Mouse (Mus musculus): ENCODE results near the gene Stox2. TPM values are rescaled to one million over a fixed set of nuclear protein-coding genes. Genes with fewer than 3 reads are reported as not detected.

Gene Stox2
- total RNA-seq, 2 experiments from 2014 or later, result 12.6 to 13.4 TPM

DNA sequence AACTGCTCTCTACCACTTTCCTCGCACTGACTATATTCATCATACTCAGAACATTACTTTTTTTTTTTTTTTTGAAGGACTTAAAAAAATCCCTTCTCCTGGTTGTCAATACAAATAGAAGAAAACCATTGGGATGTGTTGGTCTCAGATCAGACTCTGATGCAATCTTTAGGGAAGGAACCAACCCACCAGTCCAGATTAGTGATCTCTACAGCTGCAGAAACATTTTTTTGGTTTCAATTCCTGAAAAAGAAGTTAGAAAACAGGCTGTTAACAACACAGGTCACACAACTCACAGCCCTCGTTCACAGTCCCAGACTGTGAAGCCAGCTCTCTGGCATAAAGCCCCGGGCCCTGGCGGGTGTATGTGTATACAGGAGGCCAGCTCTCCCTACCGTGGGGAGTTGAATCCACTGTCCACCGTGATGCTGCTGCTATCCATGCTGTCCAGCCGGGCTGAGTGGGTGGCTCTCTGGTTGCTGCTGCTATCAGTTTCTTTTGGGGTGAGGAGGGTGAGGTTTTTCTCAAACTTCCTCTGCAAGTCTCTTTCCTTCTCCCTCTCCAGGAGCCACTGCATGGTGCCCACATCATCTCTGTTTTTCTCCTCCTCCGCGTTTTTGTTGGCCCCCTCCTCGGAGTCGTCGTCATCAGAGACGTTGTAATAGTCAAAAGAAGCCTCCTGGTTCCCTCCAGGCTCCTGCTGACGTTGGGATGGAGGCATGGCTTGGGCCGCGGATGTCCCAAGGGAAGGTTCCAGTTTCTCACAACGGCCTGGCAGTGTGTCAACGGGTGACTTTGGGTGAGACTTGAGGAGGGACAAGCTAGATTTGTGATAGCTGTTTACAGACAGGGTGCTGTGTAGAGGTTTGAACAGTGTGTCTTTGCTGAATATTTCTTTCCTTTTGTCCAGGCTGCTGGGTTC lies 254.5 kb downstream of the Stox2 start:
- peak in 1 of 2 experiments; percentile 27 for DNase-seq (ENCODE audit: low spot score in 2 of 2)

DNA sequence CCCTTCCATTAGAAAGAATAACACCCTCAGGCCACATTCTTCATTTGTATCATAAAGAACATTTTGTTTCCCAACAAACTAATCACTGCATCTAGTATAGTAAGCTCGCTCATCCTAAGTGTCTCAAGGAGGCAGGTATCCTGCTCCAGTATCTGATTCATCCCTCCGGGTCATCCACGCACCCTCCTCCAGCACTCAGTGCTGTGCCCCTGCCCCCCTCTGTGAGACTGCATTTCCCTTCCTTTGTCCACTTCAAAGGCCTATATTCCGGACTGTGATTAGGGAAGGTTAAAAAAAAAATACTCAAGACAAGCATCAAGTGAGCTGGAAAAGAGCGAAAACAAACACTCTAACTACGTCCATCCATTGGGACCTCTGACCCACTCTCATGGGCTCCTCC lies 260.8 kb downstream of the Stox2 start:
- DNase-seq (ENCODE audit: low spot score in 2 of 2), result no peak

DNA sequence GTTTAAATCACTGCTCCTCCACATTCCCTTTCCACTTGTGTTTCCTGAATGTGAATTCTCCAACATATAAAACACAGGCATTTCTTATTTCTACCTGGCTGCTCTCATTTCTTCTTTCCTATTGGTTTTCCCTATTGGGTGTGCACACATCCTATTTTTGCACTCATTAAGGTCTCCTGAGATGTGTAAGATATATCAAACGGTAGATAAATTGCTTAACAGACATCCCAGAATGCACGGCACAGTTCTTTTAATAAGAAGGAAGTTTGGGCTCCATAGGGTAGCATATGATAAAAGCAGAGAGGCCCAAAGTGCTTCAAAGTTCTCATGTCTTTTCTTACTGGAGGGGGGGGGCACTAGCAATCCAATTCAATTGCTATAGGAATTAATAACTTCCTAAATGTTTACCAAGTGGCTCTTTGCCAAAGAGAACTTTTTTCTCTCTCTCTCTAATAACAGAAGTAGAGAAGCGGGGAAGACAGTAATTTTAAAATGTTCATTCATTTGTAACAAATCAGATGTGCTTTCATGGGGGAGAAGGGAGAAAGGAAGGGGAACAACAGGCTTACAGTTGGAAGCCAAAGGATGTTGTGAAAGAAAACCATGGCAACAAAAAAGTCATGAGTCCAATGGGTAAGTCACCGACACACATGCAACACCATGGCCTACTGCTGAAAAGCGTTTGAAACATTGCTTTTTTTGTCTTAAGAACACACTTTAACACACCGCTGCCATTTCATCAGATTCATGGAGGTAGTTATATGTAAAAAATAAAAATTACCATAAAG lies 263.2 kb downstream of the Stox2 start:
- DNase-seq (ENCODE audit: low spot score in 2 of 2), result no peak

DNA sequence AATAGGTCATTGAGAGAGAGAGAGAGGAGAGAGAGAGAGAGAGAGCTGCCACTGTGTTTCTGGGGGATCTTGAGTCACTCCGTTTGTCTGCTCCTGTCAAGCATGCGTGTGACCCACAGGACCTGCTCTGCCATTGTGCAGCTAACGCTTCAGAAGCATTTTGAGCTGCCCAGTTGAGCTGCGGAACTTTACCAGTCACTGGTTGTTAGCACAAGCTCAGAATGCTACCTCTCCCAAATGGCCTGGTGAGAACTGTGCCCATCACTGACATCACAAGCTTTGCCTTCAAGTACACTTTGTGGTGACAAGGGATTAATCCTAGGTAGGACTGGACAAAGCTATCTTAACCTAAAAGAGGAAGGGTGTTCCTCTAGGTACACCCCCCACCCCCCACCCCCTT lies 263.9 kb downstream of the Stox2 start:
- no peak for DNase-seq (ENCODE audit: low spot score in 2 of 2)

DNA sequence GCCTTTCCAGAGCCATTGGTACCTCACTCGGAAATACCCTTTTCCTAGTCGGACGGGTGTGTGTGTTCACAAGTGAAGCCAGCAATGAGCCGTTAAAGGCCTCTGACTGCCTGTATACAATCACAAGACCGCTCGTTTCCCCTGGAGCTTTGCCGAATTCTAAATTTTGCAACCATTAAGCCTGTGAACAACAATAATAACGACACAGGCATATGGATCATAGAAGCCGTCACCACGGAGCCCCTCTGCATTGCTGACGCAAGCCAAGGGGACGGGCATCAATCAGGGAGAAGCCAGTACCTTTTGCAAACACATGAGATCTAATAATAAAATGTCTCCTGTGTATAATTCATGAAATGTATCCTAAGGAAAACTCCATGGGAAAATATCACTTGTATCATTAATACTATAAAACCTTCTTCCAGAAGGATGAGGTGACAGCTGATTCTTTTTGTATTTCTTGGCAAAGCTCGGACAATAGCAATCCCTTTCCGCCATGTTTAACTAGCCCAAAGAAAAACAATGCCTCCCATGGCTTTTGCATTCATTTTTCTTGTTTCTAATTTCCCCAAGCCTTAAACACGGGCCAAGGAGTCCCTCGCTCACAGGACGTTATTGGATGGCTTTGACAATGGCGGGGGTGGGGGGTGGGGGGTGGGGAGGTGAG lies 265.0 kb downstream of the Stox2 start:
- no peak for DNase-seq (ENCODE audit: low spot score in 2 of 2)

DNA sequence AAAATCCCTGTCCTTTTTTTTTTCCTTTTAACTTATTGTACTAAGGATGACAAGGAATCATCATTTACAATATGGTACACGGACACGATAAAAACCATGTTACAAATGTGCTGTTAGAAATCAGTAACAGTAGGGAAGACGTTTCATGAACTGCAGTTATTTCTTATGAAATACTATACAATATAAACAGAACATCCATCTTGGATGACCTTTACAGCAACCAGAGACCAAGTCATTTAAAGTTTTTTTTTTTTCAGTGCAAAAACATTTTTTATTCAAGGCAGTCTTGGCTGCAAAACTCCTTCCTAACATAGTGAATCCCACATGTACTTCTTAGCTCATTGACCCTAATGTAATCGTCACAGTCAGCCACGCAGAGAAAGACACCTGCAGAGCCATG lies 266.0 kb downstream of the Stox2 start:
- DNase-seq (ENCODE audit: low spot score in 2 of 2), result no peak

DNA sequence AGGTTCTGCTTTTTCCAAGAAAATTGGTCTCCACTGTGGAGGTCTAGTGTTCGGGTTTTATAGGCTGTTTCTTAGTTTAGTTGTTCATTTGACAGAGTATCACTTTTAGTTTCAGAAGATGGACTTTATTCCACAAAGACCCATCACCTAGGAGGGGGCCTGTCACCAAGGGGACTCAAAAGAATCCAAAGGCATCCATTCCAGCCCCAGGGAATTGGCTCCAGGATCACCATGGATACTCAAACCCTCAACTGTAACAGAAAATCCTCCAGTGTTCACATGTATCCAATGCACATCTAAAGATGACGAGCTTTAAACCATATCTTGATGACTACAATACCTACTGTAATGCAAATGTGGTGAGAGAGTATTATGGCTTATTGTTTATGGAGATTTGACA lies 267.4 kb downstream of the Stox2 start:
- no peak for DNase-seq (ENCODE audit: low spot score in 2 of 2)

DNA sequence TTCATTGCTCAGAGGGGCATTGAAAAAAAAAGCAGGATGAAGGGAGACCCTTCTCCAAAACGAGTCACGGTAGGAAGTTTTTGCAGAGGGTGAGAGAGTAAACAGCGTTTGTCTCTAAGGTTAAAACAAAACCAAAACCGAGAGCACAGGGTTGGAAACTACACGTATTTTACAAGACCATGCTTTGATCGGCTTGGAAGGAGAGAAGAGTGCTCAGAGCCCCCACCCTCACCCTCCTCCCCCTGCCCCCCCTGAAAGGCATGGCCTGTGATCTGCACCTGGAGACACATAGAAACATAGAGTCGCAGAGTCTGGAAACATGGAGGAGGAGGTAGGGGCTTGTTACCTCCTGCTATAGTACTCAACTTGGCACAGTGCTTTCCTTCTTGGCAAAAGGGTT lies 272.3 kb downstream of the Stox2 start:
- DNase-seq (ENCODE audit: low spot score in 2 of 2), result no peak

DNA sequence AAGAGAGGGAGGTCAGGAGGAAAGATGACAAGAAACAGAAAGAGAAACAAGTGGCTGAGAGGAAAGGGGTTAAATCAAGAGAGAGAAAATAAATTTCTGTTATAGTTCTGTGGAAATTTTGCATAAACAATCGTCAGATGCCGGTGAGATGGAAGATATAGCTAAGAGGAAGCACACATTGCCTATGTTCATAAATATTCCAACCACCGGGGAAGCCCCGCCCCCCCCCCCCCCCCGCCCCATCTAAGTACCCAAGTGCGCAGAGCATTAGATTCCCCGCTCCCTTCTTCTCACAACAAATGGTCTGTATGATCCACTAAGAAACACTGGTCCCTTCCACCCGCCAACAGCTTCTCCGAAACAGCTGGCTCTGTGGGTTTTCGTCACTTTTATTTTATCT lies 273.3 kb downstream of the Stox2 start:
- DNase-seq (ENCODE audit: low spot score in 2 of 2), result no peak

DNA sequence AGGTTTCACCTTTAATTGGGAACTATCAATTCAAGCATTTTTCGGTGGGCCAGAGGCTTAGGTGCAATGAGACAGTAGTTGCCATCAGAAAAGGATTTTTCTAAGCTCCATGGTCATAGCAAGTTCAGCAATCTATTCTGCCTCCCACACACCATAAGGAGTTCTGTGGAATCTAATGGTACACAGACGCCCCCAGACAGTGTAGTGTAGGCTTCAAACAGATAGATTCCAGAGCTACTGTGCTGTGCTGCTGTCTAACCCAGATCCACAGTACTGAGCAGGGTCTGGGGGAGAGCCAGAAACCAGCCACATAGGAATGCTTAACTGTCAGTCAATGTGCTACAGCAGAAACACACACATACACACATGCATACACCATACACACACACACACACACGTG lies 285.5 kb downstream of the Stox2 start:
- DNase-seq (ENCODE audit: low spot score in 2 of 2), result no peak

DNA sequence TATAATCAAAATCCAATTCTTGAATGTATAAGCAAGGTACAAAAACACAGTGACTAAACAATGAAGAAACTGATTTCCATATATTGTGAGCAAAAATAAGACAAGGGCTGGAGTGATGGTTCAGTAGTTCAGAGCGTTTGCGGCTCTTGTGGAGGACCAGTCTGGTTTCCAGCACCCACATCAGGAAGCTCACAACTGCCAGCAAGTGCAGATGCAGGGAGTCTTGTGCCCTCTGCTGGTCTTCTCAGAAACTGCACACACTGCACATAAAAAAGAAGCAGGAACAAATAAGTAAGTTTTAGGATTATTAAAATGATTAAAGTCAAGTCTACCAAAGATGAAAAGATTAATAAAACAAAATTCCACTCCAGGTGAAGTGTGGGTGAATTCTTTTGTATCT lies 291.6 kb downstream of the Stox2 start:
- no peak for DNase-seq (ENCODE audit: low spot score in 2 of 2)

DNA sequence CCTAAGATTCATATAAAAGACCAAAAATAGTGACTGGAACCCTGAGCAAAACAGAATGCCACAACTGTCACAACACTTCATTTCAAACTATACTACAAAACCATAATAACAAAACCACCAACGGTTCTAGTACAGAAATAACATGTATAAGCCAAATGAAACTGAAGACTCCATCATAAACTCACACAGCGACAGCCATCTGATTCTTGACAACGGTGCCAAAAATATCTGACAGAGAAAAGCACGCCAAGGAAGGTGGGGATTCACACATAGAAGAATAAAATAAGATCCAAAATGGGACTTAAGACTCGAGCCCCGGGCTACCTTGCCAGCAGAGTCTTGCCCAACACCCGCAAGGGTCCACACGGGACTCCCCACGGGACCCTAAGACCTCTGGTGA lies 300.9 kb downstream of the Stox2 start:
- DNase-seq (ENCODE audit: low spot score in 2 of 2), result no peak

DNA sequence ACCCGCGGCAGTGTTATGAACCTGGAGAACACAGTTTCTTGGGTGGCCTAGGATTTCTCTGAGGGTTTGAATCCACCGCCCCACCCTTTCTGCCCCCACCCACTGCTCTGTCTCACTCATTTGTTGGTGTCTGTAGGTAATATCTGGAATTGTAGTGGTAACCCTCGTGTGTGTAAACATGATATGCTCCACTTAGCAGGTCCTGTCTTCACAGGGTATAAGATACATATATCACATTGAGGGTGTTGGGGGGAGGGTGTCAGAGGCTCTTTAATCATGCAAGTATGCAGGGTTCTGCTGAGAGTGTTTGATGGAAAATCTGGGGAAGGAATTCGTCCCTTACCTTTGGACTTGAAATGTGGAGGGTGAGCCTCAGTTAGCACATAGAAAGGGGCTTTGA lies 310.1 kb downstream of the Stox2 start:
- no peak for DNase-seq (ENCODE audit: low spot score in 2 of 2)

DNA sequence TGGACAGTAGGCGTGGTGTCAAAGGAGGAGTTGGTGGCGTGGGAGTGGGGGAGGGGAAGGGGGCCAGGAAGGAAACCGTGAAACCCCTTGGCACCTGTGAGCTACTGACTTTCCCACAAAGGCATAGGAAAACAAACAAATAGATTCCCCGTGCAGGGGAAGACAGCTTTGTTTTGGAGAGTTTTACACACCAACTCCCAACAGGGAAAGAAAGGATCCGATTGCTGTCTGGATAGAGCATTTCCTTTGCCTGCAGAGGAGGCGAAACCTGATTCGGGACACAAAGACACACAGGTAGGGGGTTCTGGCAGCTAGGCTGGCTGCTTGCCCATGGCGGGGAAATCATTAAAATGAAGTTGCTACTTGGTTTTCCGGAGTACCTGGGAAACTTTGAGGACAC lies 310.6 kb downstream of the Stox2 start:
- DNase-seq (ENCODE audit: low spot score in 2 of 2), result no peak

DNA sequence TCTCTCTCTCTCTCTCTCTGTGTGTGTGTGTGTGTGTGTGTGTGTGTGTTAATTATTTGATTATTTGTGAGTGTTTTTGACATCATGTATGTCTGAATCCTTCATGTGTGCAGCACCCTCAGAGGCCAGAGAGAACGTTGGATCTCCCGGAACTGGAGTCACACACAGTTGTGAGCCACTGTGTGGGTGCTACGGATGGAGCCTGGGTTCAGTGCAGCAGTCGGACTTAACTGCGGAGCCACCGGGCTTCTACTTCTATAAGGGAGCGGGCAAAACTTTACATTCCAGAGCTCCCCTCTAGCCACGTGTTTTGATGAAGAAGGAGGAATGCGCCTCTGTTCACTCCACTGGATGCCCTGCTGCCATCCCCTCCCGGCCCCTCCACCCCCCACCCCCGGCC lies 311.4 kb downstream of the Stox2 start:
- DNase-seq (ENCODE audit: low spot score in 2 of 2), result no peak

DNA sequence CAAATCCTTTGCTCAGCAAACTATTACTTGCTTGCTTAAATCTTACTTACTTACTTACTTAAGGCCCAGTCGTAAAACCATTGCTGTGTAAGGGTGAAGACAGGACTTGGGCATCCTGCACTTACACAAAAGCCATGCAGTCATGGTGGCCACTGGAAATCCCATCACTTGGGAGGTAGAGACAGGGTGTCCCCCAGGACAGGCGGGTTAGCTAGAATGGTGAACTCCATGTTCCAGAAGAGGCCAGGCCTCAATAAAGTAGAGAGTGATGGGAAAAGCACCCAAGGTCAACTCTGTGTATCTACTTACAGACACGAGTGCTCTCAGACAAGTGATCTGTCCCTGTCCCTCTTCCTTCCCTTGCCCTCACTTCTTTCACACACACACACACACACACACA lies 312.8 kb downstream of the Stox2 start:
- DNase-seq (ENCODE audit: low spot score in 2 of 2), result no peak

Other genes starting within 250 kb of the Stox2 start
- gene Trappc11, start 87.1 kb upstream of the Stox2 start, total RNA-seq (2021), result 10 to 100 TPM; 31.7 to 40.1 TPM
- gene Rwdd4a, start 87.3 kb upstream of the Stox2 start, total RNA-seq (2021), result 10 to 100 TPM; 54.0 to 56.6 TPM
- 10 to 100 TPM; 15.6 to 25.4 TPM for gene Ing2, start 229.2 kb upstream of the Stox2 start, total RNA-seq (2021)

Measured in adrenal gland, adult 18-20 months (tissue).